Mouse (Mus musculus) forebrain, embryonic 16.5 days (tissue): Measurements from ENCODE around the gene Slc6a16. TPM values are rescaled to one million over a fixed set of nuclear protein-coding genes. Genes with fewer than 3 reads are reported as not detected.

Experiments
- ATAC-seq: fragments of 200-750 bp; cut with Nextera tagmentation; 2 replicates; pipeline ENCODE4 v1.8.0; 2017; ENCODE audit warnings: mild to moderate bottlenecking, moderate library complexity
- H3K27ac ChIP-seq: fragments of 300-500 bp; sonication (generic); 2 replicates; pipeline ENCODE4 v1.5.1; 2014; ENCODE audit warnings: low read length, control low read depth
- H3K27me3 ChIP-seq: fragments of 300-500 bp; sonication (generic); replicated peaks from 2 replicates; pipeline ENCODE4 v1.6.1; 2014; ENCODE audit warnings: low read length; ENCODE audit not compliant: control insufficient read depth, insufficient read depth
- H3K36me3 ChIP-seq: fragments of 300-500 bp; sonication (generic); 2 replicates; pipeline ENCODE4 v1.6.1; 2014; ENCODE audit not compliant: control insufficient read depth, insufficient read depth
- H3K4me1 ChIP-seq: fragments of 300-500 bp; sonication (generic); replicated peaks from 2 replicates; pipeline ENCODE4 v1.6.1; 2014; ENCODE audit warnings: low read length; ENCODE audit not compliant: control insufficient read depth, insufficient read depth
- H3K4me2 ChIP-seq: fragments of 300-500 bp; sonication (generic); 2 replicates; pipeline ENCODE4 v1.6.1; 2014; ENCODE audit warnings: mild to moderate bottlenecking, low read length, control low read depth
- H3K4me3 ChIP-seq: fragments of 300-500 bp; sonication (generic); replicated peaks from 2 replicates; pipeline ENCODE4 v1.5.1; 2014; ENCODE audit warnings: mild to moderate bottlenecking, low read length, control low read depth
- H3K9ac ChIP-seq: fragments of 300-500 bp; sonication (generic); replicated peaks from 2 replicates; pipeline ENCODE4 v1.6.1; 2014; ENCODE audit warnings: low read depth, low read length, control low read depth
- H3K9me3 ChIP-seq: fragments of 300-500 bp; sonication (generic); 2 replicates; pipeline ENCODE4 v1.6.1; 2016; ENCODE audit warnings: low read length; ENCODE audit not compliant: control insufficient read depth
- WGBS: fragments of 180-500 bp; shearing (Covaris S2); extraction: QIAGEN DNeasy Blood & Tissue Kit; methylation state at CpG from one replicate; pipeline ENCODE4 v1.1.7; 2014; 5-methylcytosine and 5-hydroxymethylcytosine counted together
- polyA plus RNA-seq: library from polyadenylated mRNA; unstranded; fragments of >200 nt; fragmentation: Nextera tagmentation; extraction: Ambion mirVana; gene quantifications from 2 replicates; pipeline ENCODE4 v1.2.1, GENCODE M21; 2015

Gene Slc6a16
- polyA plus RNA-seq = 0.30 and 0.47 TPM in 2 replicates

GRCm38 (mm10) chr7:45240633-45241388, at the start of gene Slc6a16:
Gene Slc6a16, plus strand, starts transcription at chr7:45241085.
- ATAC-seq = peak; percentile 62
- H3K4me3 ChIP-seq = peak within 1 kb of the TSS; percentile 47
- peaks cover 10% of the 10 kb centered on the region for H3K4me1 ChIP-seq
- no peaks in the 10 kb centered on the region for H3K9me3 ChIP-seq
- no peaks in the 10 kb centered on the region for H3K36me3 ChIP-seq
- no peak within 1 kb of the TSS for H3K27ac ChIP-seq
- H3K4me2 ChIP-seq = peak within 1 kb of the TSS; percentile 80
- WGBS = 11% methylated on average over 53 of the region's 53 CpGs
- H3K27me3 ChIP-seq = peaks cover 18% of the 10 kb centered on the region
- peak within 1 kb of the TSS; percentile 61 for H3K9ac ChIP-seq

GRCm38 (mm10) chr7:45191161-45191560, 49.7 kb upstream of the Slc6a16 start:
- Histone ChIP-seq H3K4me3 (no peak overlapping the region), H3K27me3 (peaks cover 2% of the 10 kb centered on the region; the same call in 1 of the 2 replicates), H3K4me2 (no peak overlapping the region), H3K36me3 (no peaks in the 10 kb centered on the region), H3K9ac (no peak overlapping the region), H3K27ac (no peak overlapping the region), H3K9me3 (no peaks in the 10 kb centered on the region), H3K4me1 (no peaks in the 10 kb centered on the region)
- 80% methylated on average over 2 of the region's 2 CpGs for WGBS
- ATAC-seq = no peak

- Histone ChIP-seq H3K27me3 (0 out of 2 replicates have a peak, but pooled peaks cover 2% of the 10 kb centered on the region), H3K9me3 (no peaks in the 10 kb centered on the region), H3K4me3 (no peak overlapping the region), H3K4me2 (no peak overlapping the region), H3K36me3 (no peaks in the 10 kb centered on the region), H3K9ac (no peak overlapping the region), H3K27ac (no peak overlapping the region), H3K4me1 (no peaks in the 10 kb centered on the region)
- WGBS = 22% methylated on average over 8 of the region's 8 CpGs
- ATAC-seq = no peak
Measured at GRCm38 (mm10) chr7:45191803-45192363, 49.0 kb upstream of the Slc6a16 start.

GRCm38 (mm10) chr7:45192585-45193310, 48.1 kb upstream of the Slc6a16 start:
- H3K9ac ChIP-seq = no peak overlapping the region
- ATAC-seq = no peak
- no peak overlapping the region for H3K4me3 ChIP-seq
- no peaks in the 10 kb centered on the region for H3K9me3 ChIP-seq
- 82% methylated on average over 7 of the region's 7 CpGs for WGBS
- H3K27me3 ChIP-seq = 0 out of 2 replicates have a peak, but pooled peaks cover 2% of the 10 kb centered on the region
- H3K4me2 ChIP-seq = no peak overlapping the region
- no peak overlapping the region for H3K27ac ChIP-seq
- no peaks in the 10 kb centered on the region for H3K36me3 ChIP-seq
- H3K4me1 ChIP-seq = no peaks in the 10 kb centered on the region

- no peak overlapping the region for H3K9ac ChIP-seq
- ATAC-seq = no peak
- H3K27ac ChIP-seq = no peak overlapping the region
- H3K9me3 ChIP-seq = no peaks in the 10 kb centered on the region
- H3K4me3 ChIP-seq = no peak overlapping the region
- 50% methylated on average over 5 of the region's 5 CpGs for WGBS
- peaks cover 4% of the 10 kb centered on the region for H3K4me1 ChIP-seq
- H3K27me3 ChIP-seq = 0 out of 2 replicates have a peak, but pooled peaks cover 2% of the 10 kb centered on the region
- no peaks in the 10 kb centered on the region for H3K36me3 ChIP-seq
- no peak overlapping the region for H3K4me2 ChIP-seq
Measured at GRCm38 (mm10) chr7:45193406-45193805, 47.5 kb upstream of the Slc6a16 start.

GRCm38 (mm10) chr7:45193871-45194785, 46.8 kb upstream of the Slc6a16 start:
- Histone ChIP-seq H3K4me3 (no peak overlapping the region), H3K36me3 (no peaks in the 10 kb centered on the region), H3K9ac (no peak overlapping the region), H3K4me2 (no peak overlapping the region), H3K27ac (no peak overlapping the region), H3K27me3 (0 out of 2 replicates have a peak, but pooled peaks cover 2% of the 10 kb centered on the region), H3K9me3 (no peaks in the 10 kb centered on the region), H3K4me1 (peaks cover 5% of the 10 kb centered on the region)
- 72% methylated on average over 17 of the region's 17 CpGs for WGBS
- ATAC-seq = no peak

GRCm38 (mm10) chr7:45195341-45196175, 45.3 kb upstream of the Slc6a16 start:
- H3K36me3 ChIP-seq = no peaks in the 10 kb centered on the region
- no peak overlapping the region for H3K4me2 ChIP-seq
- H3K9ac ChIP-seq = no peak overlapping the region
- no peak overlapping the region for H3K4me3 ChIP-seq
- no peaks in the 10 kb centered on the region for H3K9me3 ChIP-seq
- no peaks in the 10 kb centered on the region for H3K27me3 ChIP-seq
- peaks cover 5% of the 10 kb centered on the region for H3K4me1 ChIP-seq
- ATAC-seq = no peak
- no peak overlapping the region for H3K27ac ChIP-seq
- 58% methylated on average over 13 of the region's 13 CpGs for WGBS

- no peak overlapping the region for H3K4me3 ChIP-seq
- H3K27ac ChIP-seq = no peak overlapping the region
- 86% methylated on average over 4 of the region's 4 CpGs for WGBS
- H3K4me1 ChIP-seq = peaks cover 5% of the 10 kb centered on the region
- no peaks in the 10 kb centered on the region for H3K36me3 ChIP-seq
- H3K4me2 ChIP-seq = no peak overlapping the region
- H3K9ac ChIP-seq = no peak overlapping the region
- H3K9me3 ChIP-seq = no peaks in the 10 kb centered on the region
- no peak for ATAC-seq
- no peaks in the 10 kb centered on the region for H3K27me3 ChIP-seq
Measured at GRCm38 (mm10) chr7:45196176-45196535, 44.7 kb upstream of the Slc6a16 start.
